Mouse (Mus musculus) neural tube, embryonic 14.5 days (tissue): ENCODE measurements around the gene Zfand3. TPM values are rescaled to one million over a fixed set of nuclear protein-coding genes. Genes with fewer than 3 reads are reported as not detected.

ENCODE experiments used
- ATAC-seq: fragments of 200-750 bp; cut with Nextera tagmentation; 2 replicates; pipeline ENCODE4 v1.8.0; 2017; ENCODE audit warnings: low read depth, mild to moderate bottlenecking, moderate TSS enrichment, moderate library complexity
- H3K27ac ChIP-seq: fragments of 300-500 bp; sonication (generic); 2 replicates; pipeline ENCODE4 v1.5.1; 2014; ENCODE audit warnings: low read depth, mild to moderate bottlenecking, control low read depth, low read length, moderate library complexity, mixed read lengths
- H3K27me3 ChIP-seq: fragments of 300-500 bp; sonication (generic); 2 replicates; pipeline ENCODE4 v1.6.1; 2014; ENCODE audit warnings: low read length; ENCODE audit not compliant: control insufficient read depth, insufficient read depth
- H3K36me3 ChIP-seq: fragments of 300-500 bp; sonication (generic); 2 replicates; pipeline ENCODE4 v1.6.1; 2014; ENCODE audit warnings: low read length, mixed read lengths; ENCODE audit not compliant: control insufficient read depth, insufficient read depth
- H3K4me1 ChIP-seq: fragments of 300-500 bp; sonication (generic); 2 replicates; pipeline ENCODE4 v1.6.1; 2014; ENCODE audit warnings: low read length; ENCODE audit not compliant: control insufficient read depth, insufficient read depth
- H3K4me2 ChIP-seq: fragments of 300-500 bp; sonication (generic); 2 replicates; pipeline ENCODE4 v1.6.1; 2014; ENCODE audit warnings: mild to moderate bottlenecking, low read depth, low read length, control low read depth
- H3K4me3 ChIP-seq: fragments of 300-500 bp; sonication (generic); 2 replicates; pipeline ENCODE4 v1.5.1; 2014; ENCODE audit warnings: low read depth, low read length, control low read depth, mixed read lengths
- H3K9ac ChIP-seq: fragments of 300-500 bp; sonication (generic); replicated peaks from 2 replicates; pipeline ENCODE4 v1.6.1; 2014; ENCODE audit warnings: low read depth, mild to moderate bottlenecking, control low read depth, low read length, mixed read lengths
- H3K9me3 ChIP-seq: fragments of 300-500 bp; sonication (generic); 2 replicates; pipeline ENCODE4 v1.6.1; 2016; ENCODE audit warnings: low read length; ENCODE audit not compliant: control insufficient read depth
- WGBS: fragments of 180-500 bp; shearing (Covaris S2); extraction: QIAGEN DNeasy Blood & Tissue Kit; methylation state at CpG from one replicate; pipeline ENCODE4 v1.1.7; 2014; 5-methylcytosine and 5-hydroxymethylcytosine counted together
- polyA plus RNA-seq: library from polyadenylated mRNA; unstranded; fragments of >200 nt; fragmentation: Nextera tagmentation; extraction: Ambion mirVana; gene quantifications from 2 replicates; pipeline ENCODE4 v1.2.1, GENCODE M21; 2014

Zfand3 gene
- polyA plus RNA-seq, 1 experiment from 2014 or later, result 37.5 TPM

DNA sequence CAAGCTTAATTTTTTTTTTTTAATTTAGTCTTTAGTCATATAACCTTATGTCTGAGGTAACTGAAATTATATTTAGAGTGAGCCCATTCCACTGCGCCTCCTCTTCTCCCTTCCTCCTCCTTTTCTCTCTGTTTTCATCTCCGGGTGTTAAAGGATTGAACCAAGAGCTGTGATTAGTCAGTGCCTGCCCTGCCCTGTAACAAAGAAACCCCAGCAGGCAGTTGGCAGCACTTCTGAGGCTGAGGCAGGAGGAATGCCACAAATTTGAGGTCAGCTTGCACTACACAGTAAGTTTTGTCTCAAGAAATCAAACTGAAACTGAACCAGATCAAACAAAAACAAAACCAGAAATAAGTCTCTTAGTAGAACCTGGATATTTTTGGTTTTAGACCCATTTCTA is 49.3 kb downstream of the Zfand3 start:
- no peak for ATAC-seq
- Histone ChIP-seq H3K4me2 (no peak overlapping the region), H3K4me3 (no peak overlapping the region), H3K27ac (no peak overlapping the region), H3K9me3 (no peaks in the 10 kb centered on the region), H3K36me3 (no peaks in the 10 kb centered on the region), H3K27me3 (no peaks in the 10 kb centered on the region), H3K4me1 (no peaks in the 10 kb centered on the region), H3K9ac (no peak overlapping the region)
- WGBS, result 92% methylated on average over 2 of the region's 2 CpGs

DNA sequence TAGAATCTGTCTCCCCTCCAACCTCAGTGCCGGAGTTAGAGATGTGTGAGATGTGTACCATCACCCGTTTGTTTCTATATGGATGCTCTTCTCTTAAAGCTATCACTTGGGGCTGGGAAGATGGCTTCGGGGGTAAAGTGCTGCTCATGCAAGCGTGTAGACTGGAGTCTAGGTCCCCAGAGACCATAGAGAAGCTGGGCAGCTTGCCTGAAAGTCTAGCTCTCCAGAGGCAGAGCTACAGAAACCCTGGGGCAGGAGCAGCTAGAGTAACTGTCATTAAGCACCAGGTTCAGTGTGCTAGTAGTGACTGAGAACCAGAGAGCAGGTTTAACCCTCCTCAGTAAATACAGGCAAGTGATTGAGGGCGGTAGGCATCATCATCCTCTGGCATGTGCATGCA is 51.7 kb downstream of the Zfand3 start:
- no peak overlapping the region for H3K4me2 ChIP-seq
- no peak overlapping the region for H3K9ac ChIP-seq
- no peak overlapping the region for H3K27ac ChIP-seq
- H3K36me3 ChIP-seq, result no peaks in the 10 kb centered on the region
- no peaks in the 10 kb centered on the region for H3K9me3 ChIP-seq
- H3K4me3 ChIP-seq, result no peak overlapping the region
- 73% methylated on average over 5 of the region's 5 CpGs for WGBS
- H3K27me3 ChIP-seq, result no peaks in the 10 kb centered on the region
- no peaks in the 10 kb centered on the region for H3K4me1 ChIP-seq
- no peak for ATAC-seq

GRCm38 (mm10) chr17:30058594-30058993 is 54.1 kb downstream of the Zfand3 start:
- Histone ChIP-seq H3K4me3 (no peak overlapping the region), H3K4me2 (no peak overlapping the region), H3K9ac (no peak overlapping the region), H3K27ac (no peak overlapping the region), H3K27me3 (no peaks in the 10 kb centered on the region), H3K4me1 (no peaks in the 10 kb centered on the region), H3K36me3 (no peaks in the 10 kb centered on the region), H3K9me3 (no peaks in the 10 kb centered on the region)
- no peak for ATAC-seq
- WGBS, result 81% methylated on average over 3 of the region's 3 CpGs

GRCm38 (mm10) chr17:30059066-30059465 is 54.5 kb downstream of the Zfand3 start:
- no peaks in the 10 kb centered on the region for H3K4me1 ChIP-seq
- no peaks in the 10 kb centered on the region for H3K9me3 ChIP-seq
- no peaks in the 10 kb centered on the region for H3K36me3 ChIP-seq
- H3K4me2 ChIP-seq, result no peak overlapping the region
- no peak overlapping the region for H3K4me3 ChIP-seq
- no peak overlapping the region for H3K9ac ChIP-seq
- ATAC-seq, result no peak
- WGBS, result 90% methylated on average over 5 of the region's 5 CpGs
- no peak overlapping the region for H3K27ac ChIP-seq
- H3K27me3 ChIP-seq, result no peaks in the 10 kb centered on the region

DNA sequence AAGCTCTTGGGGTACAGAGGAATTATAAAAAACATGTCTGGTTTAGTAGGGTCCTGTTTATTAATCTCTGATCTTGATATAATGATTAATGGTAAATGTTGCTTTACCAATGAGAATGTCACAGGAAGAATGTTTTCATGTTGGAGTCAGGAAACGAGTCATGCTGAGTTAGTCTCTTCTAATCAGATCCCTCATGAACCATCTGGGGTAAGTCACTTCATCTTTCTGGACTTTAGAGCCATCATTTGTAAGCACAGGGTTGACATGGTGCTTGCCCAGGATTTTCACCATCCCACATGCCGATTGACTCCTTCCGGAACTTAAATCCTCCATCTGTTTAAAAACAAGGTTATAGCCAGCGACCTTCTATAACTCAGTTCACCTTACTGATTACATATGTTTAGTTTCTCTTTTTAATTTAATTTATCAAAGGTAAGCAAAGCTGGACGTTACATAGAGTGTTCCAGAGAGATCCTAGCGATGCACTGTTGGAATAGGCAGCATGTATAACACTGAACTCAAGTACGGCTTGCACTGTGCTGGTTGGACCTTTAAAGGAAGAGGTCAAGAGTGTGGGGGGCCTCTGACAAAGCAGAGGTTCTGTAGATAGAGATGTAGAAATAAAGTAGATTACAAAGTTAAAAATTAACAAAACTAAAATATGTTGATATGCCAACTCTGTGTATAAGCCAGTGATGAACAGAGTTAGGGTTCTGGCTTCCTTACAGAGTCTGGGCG is 56.7 kb downstream of the Zfand3 start:
- H3K27ac ChIP-seq, result no peak overlapping the region
- ATAC-seq, result no peak
- 81% methylated on average over 8 of the region's 8 CpGs for WGBS
- H3K27me3 ChIP-seq, result no peaks in the 10 kb centered on the region
- no peak overlapping the region for H3K4me3 ChIP-seq
- no peak overlapping the region for H3K4me2 ChIP-seq
- H3K9ac ChIP-seq, result no peak overlapping the region
- H3K9me3 ChIP-seq, result no peaks in the 10 kb centered on the region
- peaks cover 8% of the 10 kb centered on the region for H3K4me1 ChIP-seq
- H3K36me3 ChIP-seq, result no peaks in the 10 kb centered on the region

GRCm38 (mm10) chr17:30063849-30064248 is 59.3 kb downstream of the Zfand3 start:
- Histone ChIP-seq H3K27me3 (no peaks in the 10 kb centered on the region), H3K36me3 (no peaks in the 10 kb centered on the region), H3K27ac (no peak overlapping the region), H3K4me2 (no peak overlapping the region), H3K4me3 (no peak overlapping the region), H3K9ac (no peak overlapping the region), H3K9me3 (no peaks in the 10 kb centered on the region), H3K4me1 (peaks cover 8% of the 10 kb centered on the region)
- no peak for ATAC-seq
- WGBS, result 43% methylated on average over 3 of the region's 3 CpGs

DNA sequence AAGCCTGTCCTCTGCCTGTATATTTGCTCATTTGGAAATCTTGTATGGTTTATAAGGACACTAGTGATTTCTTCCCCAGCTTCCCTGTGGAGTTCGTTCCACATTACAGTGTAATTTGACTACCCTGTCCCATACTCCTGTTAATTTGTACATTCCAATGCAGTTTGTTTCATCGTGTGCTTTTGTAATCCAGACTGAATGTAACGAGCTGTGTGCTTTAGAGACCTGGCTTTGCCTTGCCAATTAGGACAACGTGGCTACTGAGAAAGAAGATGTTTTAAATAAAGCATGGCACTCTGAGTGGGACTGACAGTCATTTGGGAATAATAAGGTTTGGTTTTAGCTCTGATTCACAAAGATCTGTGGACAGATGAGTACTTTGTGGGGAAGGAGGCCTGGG is 60.2 kb downstream of the Zfand3 start:
- Histone ChIP-seq H3K36me3 (no peaks in the 10 kb centered on the region), H3K4me2 (no peak overlapping the region), H3K4me1 (peaks cover 8% of the 10 kb centered on the region), H3K9ac (no peak overlapping the region), H3K27me3 (no peaks in the 10 kb centered on the region), H3K9me3 (no peaks in the 10 kb centered on the region), H3K27ac (no peak overlapping the region), H3K4me3 (no peak overlapping the region)
- ATAC-seq, result no peak
- 26% methylated on average over 4 of the region's 4 CpGs for WGBS

DNA sequence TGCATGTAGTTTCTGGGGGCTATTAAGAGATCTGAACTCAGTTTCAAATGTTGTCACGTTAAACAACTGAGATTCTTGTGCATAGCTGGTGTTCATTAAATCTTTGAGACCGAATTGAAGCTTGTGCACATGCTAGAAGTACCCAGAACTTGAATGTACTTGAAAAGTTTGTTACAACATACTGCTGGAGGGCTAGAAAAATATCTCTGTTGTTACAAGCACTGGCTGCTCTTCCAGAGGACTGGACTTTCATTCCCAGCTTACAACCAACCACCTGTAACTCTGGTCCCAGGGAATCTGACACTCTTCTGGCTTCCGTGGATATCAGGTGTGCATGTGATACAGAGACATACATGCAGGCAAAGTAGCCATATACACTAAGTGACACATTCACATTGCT is 65.2 kb downstream of the Zfand3 start:
- 94% methylated on average over 3 of the region's 3 CpGs for WGBS
- H3K27me3 ChIP-seq, result no peaks in the 10 kb centered on the region
- no peak overlapping the region for H3K9ac ChIP-seq
- H3K9me3 ChIP-seq, result no peaks in the 10 kb centered on the region
- H3K4me1 ChIP-seq, result peaks cover 4% of the 10 kb centered on the region
- no peak overlapping the region for H3K27ac ChIP-seq
- H3K4me3 ChIP-seq, result no peak overlapping the region
- ATAC-seq, result no peak
- H3K4me2 ChIP-seq, result no peak overlapping the region
- H3K36me3 ChIP-seq, result no peaks in the 10 kb centered on the region

GRCm38 (mm10) chr17:30070631-30071030 is 66.1 kb downstream of the Zfand3 start:
- Histone ChIP-seq H3K9ac (no peak overlapping the region), H3K9me3 (no peaks in the 10 kb centered on the region), H3K4me1 (no peaks in the 10 kb centered on the region; the same call in 1 of the 2 replicates), H3K4me3 (no peak overlapping the region), H3K4me2 (no peak overlapping the region), H3K36me3 (no peaks in the 10 kb centered on the region), H3K27ac (no peak overlapping the region), H3K27me3 (no peaks in the 10 kb centered on the region)
- no peak for ATAC-seq
- 86% methylated on average over 5 of the region's 5 CpGs for WGBS
